Mouse (Mus musculus) midbrain, embryonic 15.5 days (tissue): Measurements from ENCODE around the gene Clcnka. TPM values are rescaled to one million over a fixed set of nuclear protein-coding genes. Genes with fewer than 3 reads are reported as not detected.
A peak's percentile ranks its signal among the peaks of the same experiment; 100 is the strongest.

Experiments
- ATAC-seq: fragments of 200-750 bp; cut with Nextera tagmentation; replicated peaks from 2 replicates; pipeline ENCODE4 v1.8.0; 2017; ENCODE audit warnings: moderate TSS enrichment
- H3K27ac ChIP-seq: fragments of 300-500 bp; sonication (generic); 2 replicates; pipeline ENCODE4 v1.5.1; 2015; ENCODE audit warnings: mild to moderate bottlenecking, inconsistent platforms
- H3K27me3 ChIP-seq: fragments of 300-500 bp; sonication (generic); replicated peaks from 2 replicates; pipeline ENCODE4 v1.6.1; 2015; ENCODE audit warnings: inconsistent platforms
- H3K36me3 ChIP-seq: fragments of 300-500 bp; sonication (generic); replicated peaks from 2 replicates; pipeline ENCODE4 v1.6.1; 2015; ENCODE audit warnings: inconsistent platforms
- H3K4me1 ChIP-seq: fragments of 300-500 bp; sonication (generic); 2 replicates; pipeline ENCODE4 v1.6.1; 2015; ENCODE audit warnings: inconsistent platforms
- H3K4me2 ChIP-seq: fragments of 300-500 bp; sonication (generic); 2 replicates; pipeline ENCODE4 v1.6.1; 2015; ENCODE audit warnings: inconsistent platforms, mild to moderate bottlenecking, moderate library complexity
- H3K4me3 ChIP-seq: fragments of 300-500 bp; sonication (generic); 2 replicates; pipeline ENCODE4 v1.5.1; 2015; ENCODE audit warnings: mild to moderate bottlenecking, inconsistent platforms
- H3K9ac ChIP-seq: fragments of 300-500 bp; sonication (generic); 2 replicates; pipeline ENCODE4 v1.6.1; 2015; ENCODE audit warnings: mild to moderate bottlenecking, inconsistent platforms
- H3K9me3 ChIP-seq: fragments of 300-500 bp; sonication (generic); 2 replicates; pipeline ENCODE4 v1.6.1; 2016; ENCODE audit warnings: inconsistent platforms
- WGBS: fragments of 180-500 bp; shearing (Covaris S2); methylation state at CpG from one replicate; pipeline ENCODE4 v1.1.7; 2015; ENCODE audit warnings: mixed read lengths; 5-methylcytosine and 5-hydroxymethylcytosine counted together
- polyA plus RNA-seq: library from polyadenylated mRNA; unstranded; fragments of >200 nt; fragmentation: Nextera tagmentation; extraction: Ambion mirVana; gene quantifications from 2 replicates; pipeline ENCODE4 v1.2.1, GENCODE M21; 2015

The Clcnka gene
- polyA plus RNA-seq, 1 experiment from 2014 or later: not detected

- Histone ChIP-seq H3K9ac (no peak overlapping the region), H3K4me1 (peaks cover 15% of the 10 kb centered on the region), H3K27ac (no peak overlapping the region), H3K9me3 (no peaks in the 10 kb centered on the region), H3K27me3 (no peaks in the 10 kb centered on the region), H3K4me2 (no peak overlapping the region), H3K4me3 (no peak overlapping the region), H3K36me3 (no peaks in the 10 kb centered on the region)
- no peak for ATAC-seq
- WGBS: 47% methylated on average over 9 of the region's 9 CpGs
Measured at GRCm38 (mm10) chr4:141429847-141430246, 31.3 kb upstream of the Clcnka start.

GRCm38 (mm10) chr4:141429381-141429780, 30.9 kb upstream of the Clcnka start:
- Histone ChIP-seq H3K4me2 (no peak overlapping the region), H3K4me3 (no peak overlapping the region), H3K9me3 (no peaks in the 10 kb centered on the region), H3K4me1 (peaks cover 16% of the 10 kb centered on the region), H3K27ac (no peak overlapping the region), H3K9ac (no peak overlapping the region), H3K36me3 (no peaks in the 10 kb centered on the region), H3K27me3 (no peaks in the 10 kb centered on the region)
- ATAC-seq: no peak
- 85% methylated on average over 6 of the region's 6 CpGs for WGBS

DNA sequence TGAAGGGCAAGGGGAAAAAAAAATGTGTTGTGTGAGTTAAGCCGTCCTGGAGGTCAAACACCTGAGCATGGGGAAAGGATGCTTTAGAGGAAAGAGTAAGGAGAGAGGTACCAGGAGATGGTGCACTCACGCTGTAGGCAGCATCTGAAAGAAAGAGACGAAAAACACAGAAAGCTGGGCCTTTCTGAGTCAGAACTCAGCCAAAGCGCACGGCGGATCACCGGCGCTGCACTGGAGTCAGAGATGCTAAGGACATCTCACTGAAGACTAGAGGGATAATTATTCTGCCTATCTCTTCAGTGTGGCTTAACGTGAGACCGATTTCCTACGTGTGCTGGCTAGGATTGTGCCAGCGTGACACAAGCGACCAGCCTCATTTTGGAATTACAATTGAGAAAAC, 29.4 kb upstream of the Clcnka start:
- Histone ChIP-seq H3K27ac (no peak overlapping the region), H3K4me2 (no peak overlapping the region), H3K36me3 (no peaks in the 10 kb centered on the region), H3K4me3 (no peak overlapping the region), H3K9ac (no peak overlapping the region), H3K4me1 (peaks cover 16% of the 10 kb centered on the region), H3K9me3 (no peaks in the 10 kb centered on the region), H3K27me3 (no peaks in the 10 kb centered on the region)
- ATAC-seq: no peak
- 82% methylated on average over 13 of the region's 13 CpGs for WGBS

- H3K27me3 ChIP-seq: no peaks in the 10 kb centered on the region
- no peak overlapping the region for H3K27ac ChIP-seq
- 82% methylated on average over 10 of the region's 10 CpGs for WGBS
- no peak overlapping the region for H3K4me3 ChIP-seq
- H3K4me2 ChIP-seq: no peak overlapping the region
- no peak for ATAC-seq
- H3K4me1 ChIP-seq: peaks cover 16% of the 10 kb centered on the region
- no peaks in the 10 kb centered on the region for H3K36me3 ChIP-seq
- H3K9ac ChIP-seq: no peak overlapping the region
- H3K9me3 ChIP-seq: no peaks in the 10 kb centered on the region
Measured at GRCm38 (mm10) chr4:141426796-141427745, 28.5 kb upstream of the Clcnka start.

GRCm38 (mm10) chr4:141425484-141426479, 27.3 kb upstream of the Clcnka start:
- Histone ChIP-seq H3K4me2 (peak overlapping the region; percentile 72), H3K36me3 (no peaks in the 10 kb centered on the region), H3K4me1 (peaks cover 16% of the 10 kb centered on the region), H3K4me3 (peak overlapping the region; percentile 39), H3K27ac (no peak overlapping the region; the same call in 1 of the 2 replicates), H3K27me3 (no peaks in the 10 kb centered on the region), H3K9me3 (no peaks in the 10 kb centered on the region), H3K9ac (peak overlapping the region; percentile 47)
- peak; percentile 94 for ATAC-seq
- 4% methylated on average over 36 of the region's 36 CpGs for WGBS

GRCm38 (mm10) chr4:141423691-141424431, 25.3 kb upstream of the Clcnka start:
- ATAC-seq: no peak
- Histone ChIP-seq H3K27me3 (no peaks in the 10 kb centered on the region), H3K4me2 (no peak overlapping the region), H3K9ac (no peak overlapping the region), H3K9me3 (no peaks in the 10 kb centered on the region), H3K4me3 (no peak overlapping the region), H3K36me3 (no peaks in the 10 kb centered on the region), H3K27ac (no peak overlapping the region), H3K4me1 (peaks cover 16% of the 10 kb centered on the region)
- WGBS: 89% methylated on average over 13 of the region's 13 CpGs

DNA sequence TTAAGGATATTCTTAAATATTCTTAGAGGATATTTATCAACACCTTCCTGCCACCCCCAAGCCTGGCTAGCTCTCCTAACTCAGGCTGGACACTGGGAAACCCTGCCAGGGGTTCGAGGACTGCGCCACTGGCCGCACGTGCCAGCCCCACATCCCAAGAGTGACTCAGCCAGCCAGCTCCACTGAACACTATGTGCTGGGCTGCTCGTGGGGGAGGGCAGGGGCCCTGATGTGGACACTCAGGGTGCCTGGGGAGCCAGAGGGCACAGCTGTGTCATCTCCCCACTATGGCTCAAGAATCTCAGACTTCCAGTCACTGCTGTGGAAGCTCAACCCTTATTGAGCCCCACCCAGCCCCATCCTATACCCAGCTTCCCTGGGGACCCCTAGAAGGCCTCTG, 24.8 kb upstream of the Clcnka start:
- no peak for ATAC-seq
- Histone ChIP-seq H3K9ac (no peak overlapping the region), H3K4me2 (no peak overlapping the region), H3K4me1 (peaks cover 16% of the 10 kb centered on the region), H3K4me3 (no peak overlapping the region), H3K27me3 (no peaks in the 10 kb centered on the region), H3K9me3 (no peaks in the 10 kb centered on the region), H3K36me3 (no peaks in the 10 kb centered on the region), H3K27ac (no peak overlapping the region)
- WGBS: 79% methylated on average over 5 of the region's 5 CpGs

GRCm38 (mm10) chr4:141422841-141423240, 24.3 kb upstream of the Clcnka start:
- no peak overlapping the region for H3K4me2 ChIP-seq
- H3K27me3 ChIP-seq: no peaks in the 10 kb centered on the region
- no peak overlapping the region for H3K4me3 ChIP-seq
- no peak overlapping the region for H3K9ac ChIP-seq
- no peaks in the 10 kb centered on the region for H3K36me3 ChIP-seq
- no peak for ATAC-seq
- H3K27ac ChIP-seq: no peak overlapping the region
- H3K9me3 ChIP-seq: no peaks in the 10 kb centered on the region
- WGBS: 77% methylated on average over 5 of the region's 5 CpGs
- H3K4me1 ChIP-seq: peaks cover 16% of the 10 kb centered on the region

- Histone ChIP-seq H3K27ac (no peak overlapping the region), H3K9ac (no peak overlapping the region), H3K36me3 (no peaks in the 10 kb centered on the region), H3K27me3 (no peaks in the 10 kb centered on the region), H3K4me1 (peaks cover 16% of the 10 kb centered on the region), H3K4me3 (no peak overlapping the region), H3K4me2 (no peak overlapping the region), H3K9me3 (no peaks in the 10 kb centered on the region)
- 69% methylated on average over 14 of the region's 14 CpGs for WGBS
- ATAC-seq: no peak
Measured at GRCm38 (mm10) chr4:141421423-141421822, 22.9 kb upstream of the Clcnka start.

DNA sequence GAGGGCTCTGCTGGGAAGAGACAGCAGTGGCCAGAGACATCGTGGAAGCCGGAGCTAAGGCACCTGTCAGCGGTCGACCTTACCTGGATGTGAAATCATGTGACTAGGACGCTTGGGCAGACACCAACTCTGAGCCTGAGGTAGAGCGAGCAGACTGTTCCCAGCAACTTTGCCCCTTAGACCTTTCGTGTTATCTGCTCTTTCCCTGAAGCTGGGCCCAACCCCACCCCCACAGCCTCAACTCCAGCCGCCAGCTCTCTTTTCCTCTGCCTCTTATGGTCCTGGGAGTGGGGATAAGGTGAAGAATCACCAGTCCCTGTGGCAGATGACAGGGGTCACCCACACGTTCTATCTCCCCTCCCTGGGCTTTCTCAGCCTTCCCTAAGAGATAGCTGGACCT, 22.4 kb upstream of the Clcnka start:
- H3K27ac ChIP-seq: no peak overlapping the region
- H3K4me2 ChIP-seq: no peak overlapping the region
- H3K9me3 ChIP-seq: no peaks in the 10 kb centered on the region
- H3K4me3 ChIP-seq: no peak overlapping the region
- 56% methylated on average over 9 of the region's 9 CpGs for WGBS
- H3K36me3 ChIP-seq: no peaks in the 10 kb centered on the region
- no peak for ATAC-seq
- peaks cover 11% of the 10 kb centered on the region for H3K4me1 ChIP-seq
- H3K27me3 ChIP-seq: no peaks in the 10 kb centered on the region
- H3K9ac ChIP-seq: no peak overlapping the region

- H3K4me1 ChIP-seq: peaks cover 5% of the 10 kb centered on the region; the same call in 1 of the 2 replicates
- WGBS: 70% methylated on average over 9 of the region's 9 CpGs
- H3K9ac ChIP-seq: no peak within 1 kb of the TSS
- H3K4me2 ChIP-seq: no peak within 1 kb of the TSS
- H3K27me3 ChIP-seq: no peaks in the 10 kb centered on the region
- no peak within 1 kb of the TSS for H3K27ac ChIP-seq
- no peak for ATAC-seq
- H3K9me3 ChIP-seq: no peaks in the 10 kb centered on the region
- no peaks in the 10 kb centered on the region for H3K36me3 ChIP-seq
- H3K4me3 ChIP-seq: no peak within 1 kb of the TSS
Measured at GRCm38 (mm10) chr4:141420192-141420829, 21.8 kb upstream of the Clcnka start, which contains the start of gene Hspb7. Gene Hspb7, plus strand, starts transcription at chr4:141420779.
